Mouse (Mus musculus): Measurements from ENCODE around the gene Ltbp1.
A peak's percentile ranks its signal among the peaks of the same experiment; 100 is the strongest.
"Not testable (repeated sequence)": the region's sequence is repeated elsewhere in the genome, so short reads cannot be mapped to it uniquely, and the experiment has no call there.

The Ltbp1 gene

GRCm38 (mm10) chr17:75110252-75111205, 105.2 kb downstream of the Ltbp1 start:
- DNase-seq (ENCODE audit: low read depth, low spot score) = peak; percentile 21

GRCm38 (mm10) chr17:75115594-75115993, 110.2 kb downstream of the Ltbp1 start:
- DNase-seq (ENCODE audit: low read depth, low spot score) = no peak

GRCm38 (mm10) chr17:75118896-75119295, 113.5 kb downstream of the Ltbp1 start:
- no peak for DNase-seq (ENCODE audit: low read depth, low spot score)

GRCm38 (mm10) chr17:75119422-75119821, 114.1 kb downstream of the Ltbp1 start:
- DNase-seq (ENCODE audit: low read depth, low spot score) = no peak

GRCm38 (mm10) chr17:75120071-75120470, 114.7 kb downstream of the Ltbp1 start:
- no peak for DNase-seq (ENCODE audit: low read depth, low spot score)

- DNase-seq (ENCODE audit: low read depth, low spot score) = no peak
Measured at GRCm38 (mm10) chr17:75122584-75123282, 117.4 kb downstream of the Ltbp1 start.

GRCm38 (mm10) chr17:75128337-75128935, 123.1 kb downstream of the Ltbp1 start:
- DNase-seq (ENCODE audit: low read depth, low spot score) = peak; percentile 17

GRCm38 (mm10) chr17:75133983-75134382, 128.6 kb downstream of the Ltbp1 start:
- DNase-seq (ENCODE audit: low read depth, low spot score) = no peak

- DNase-seq (ENCODE audit: low read depth, low spot score) = no peak
Measured at GRCm38 (mm10) chr17:75139731-75140130, 134.4 kb downstream of the Ltbp1 start.

GRCm38 (mm10) chr17:75142845-75143244, 137.5 kb downstream of the Ltbp1 start:
- DNase-seq (ENCODE audit: low read depth, low spot score) = not testable (repeated sequence)

GRCm38 (mm10) chr17:75143927-75144326, 138.6 kb downstream of the Ltbp1 start:
- no peak for DNase-seq (ENCODE audit: low read depth, low spot score)

- no peak for DNase-seq (ENCODE audit: low read depth, low spot score)
Measured at GRCm38 (mm10) chr17:75147218-75147617, 141.8 kb downstream of the Ltbp1 start.

GRCm38 (mm10) chr17:75151800-75152199, 146.4 kb downstream of the Ltbp1 start:
- DNase-seq (ENCODE audit: low read depth, low spot score) = no peak

GRCm38 (mm10) chr17:75153088-75153487, 147.7 kb downstream of the Ltbp1 start:
- DNase-seq (ENCODE audit: low read depth, low spot score) = no peak

GRCm38 (mm10) chr17:75158385-75158784, 153.0 kb downstream of the Ltbp1 start:
- no peak for DNase-seq (ENCODE audit: low read depth, low spot score)

GRCm38 (mm10) chr17:75159066-75159787, 153.9 kb downstream of the Ltbp1 start:
- no peak for DNase-seq (ENCODE audit: low read depth, low spot score)

- DNase-seq (ENCODE audit: low read depth, low spot score) = no peak
Measured at GRCm38 (mm10) chr17:75161062-75161461, 155.7 kb downstream of the Ltbp1 start.

- no peak for DNase-seq (ENCODE audit: low read depth, low spot score)
Measured at GRCm38 (mm10) chr17:75161931-75162330, 156.6 kb downstream of the Ltbp1 start.

GRCm38 (mm10) chr17:75164566-75164965, 159.2 kb downstream of the Ltbp1 start:
- no peak for DNase-seq (ENCODE audit: low read depth, low spot score)

- no peak for DNase-seq (ENCODE audit: low read depth, low spot score)
Measured at GRCm38 (mm10) chr17:75168572-75169200, 163.3 kb downstream of the Ltbp1 start.

GRCm38 (mm10) chr17:75171659-75172058, 166.3 kb downstream of the Ltbp1 start:
- DNase-seq (ENCODE audit: low read depth, low spot score) = no peak
